ENCODE assay signal across 23 mouse cellular contexts in genomic region chr2:180198782-180199181, GRCm38 (mm10). TPM values are rescaled to one million over a fixed set of nuclear protein-coding genes. Genes with fewer than 3 reads are reported as not detected.
DNase-seq lines count a peak whose midpoint lies in the region; ATAC-seq and TF ChIP-seq lines count a peak whose summit lies in the region.
"Had no signal": no experiment of that assay in that cellular context is flagged by ENCODE, and none has a peak within 500 bp of the region (broad histone marks: within the 10 kb centered on the region; RNA-seq: fewer than 3 reads in every experiment).

No protein-coding gene starts in this region.

- no peak for ATAC-seq in G1E (ENCODE audit: extremely low read depth, insufficient number of reproducible peaks, low FRiP score, poor library complexity, severe bottlenecking)
- ATAC-seq: forebrain, embryonic 16.5 days; intestine, embryonic 15.5 days had no signal

- H3K4me1 ChIP-seq in G1E (ENCODE audit: insufficient read depth, low read depth, low read length): peaks cover 8% of the 10 kb centered on the region
- H3K4me1 ChIP-seq: embryonic facial prominence, embryonic 15.5 days; forebrain, embryonic 10.5 days; intestine, embryonic 15.5 days had no signal

- H3K4me3 ChIP-seq in G1E (ENCODE audit: low read depth, low read length): peak overlapping the region; percentile 7; the same call in 1 of the 2 replicates
- no peak overlapping the region for H3K4me3 ChIP-seq in myocyte
- H3K4me3 ChIP-seq: embryonic facial prominence, embryonic 15.5 days; erythroblast, embryonic 14.5 days; forebrain, embryonic 10.5 days; heart, embryonic 10.5 days; intestine, embryonic 15.5 days had no signal

- H3K4me2 ChIP-seq in myocyte (ENCODE audit: low read depth): no peak overlapping the region
- H3K4me2 ChIP-seq: embryonic facial prominence, embryonic 15.5 days; hindbrain, embryonic 14.5 days; intestine, embryonic 15.5 days had no signal

- H3ac ChIP-seq in myocyte (ENCODE audit: control insufficient read depth, insufficient read length): no peak overlapping the region

- DNase-seq in adrenal gland, postnatal 36 days: peak; percentile 28 to 47
- no peak for DNase-seq in adrenal gland, adult 8-10 months
- peak; percentile 53 for DNase-seq in gastrocnemius, postnatal 14 days
- DNase-seq in gastrocnemius, adult 8-10 months (ENCODE audit: low spot score in 2 of 2): no peak
- DNase-seq in G1E (ENCODE audit: low spot score): no peak
- DNase-seq in right cerebral cortex, postnatal 4 days: no peak
- DNase-seq: adrenal gland, postnatal 10 days; cerebellum, adult 11 months; cerebellum, adult 8-10 months; cerebellum, postnatal 14 days; embryo, embryonic 11 days; heart, adult 18-20 months; heart, postnatal 10 days; heart, postnatal 4 days; kidney, adult 18-20 months had no signal

- intact Hi-C loops in gastrocnemius, postnatal 14 days (cut with DNase I; ENCODE audit: low total_unique reads): no loop called here

- no peak for TF ChIP-seq POLR2A in myocyte (IDR thresholded peaks at IDR 0.05; ENCODE audit: insufficient read length, low read depth)

- H3K9me3 ChIP-seq in G1E (replicated peaks): no peaks in the 10 kb centered on the region
- H3K9me3 ChIP-seq: embryonic facial prominence, embryonic 15.5 days; forebrain, embryonic 10.5 days; heart, embryonic 10.5 days; intestine, embryonic 15.5 days had no signal

- H3K36me3 ChIP-seq in G1E (replicated peaks) (peaks cover 93% of the 10 kb centered on the region), myocyte (ENCODE audit: control insufficient read depth, insufficient read depth) (peaks cover 27% of the 10 kb centered on the region)

- H3K27me3 ChIP-seq in G1E (ENCODE audit: insufficient read depth, low read length) (no peaks in the 10 kb centered on the region), myocyte (ENCODE audit: control insufficient read depth, insufficient read depth, insufficient read length) (no peaks in the 10 kb centered on the region)
- H3K27me3 ChIP-seq: embryonic facial prominence, embryonic 15.5 days; intestine, embryonic 15.5 days had no signal

- no peak for TF ChIP-seq CTCF in G1E (IDR thresholded peaks at IDR 0.05; ENCODE audit: low read depth, low read length)

- no peaks in the 10 kb centered on the region for H3K79me2 ChIP-seq in myocyte (ENCODE audit: control insufficient read depth, insufficient read depth)

TF ChIP-seq in myocyte, 11 proteins besides CTCF, POLR2A, EP300 and RAD21:
- TF ChIP-seq E2F4 (IDR thresholded peaks at IDR 0.05; ENCODE audit: insufficient read depth) (no peak), MYOG (IDR thresholded peaks at IDR 0.05; ENCODE audit: control insufficient read depth in 1 of 3, insufficient read depth in 1 of 3, insufficient read length in 2 of 3, low read depth in 2 of 3) (peak in 2 of 3 experiments; percentile 76 to 86), POLR2AphosphoS2 (IDR thresholded peaks at IDR 0.05; ENCODE audit: insufficient read length, low read depth) (peak; percentile 29), TCF12 (IDR thresholded peaks at IDR 0.05; ENCODE audit: insufficient read depth, poor library complexity, severe bottlenecking) (no peak), MYOD1 (IDR thresholded peaks at IDR 0.05; ENCODE audit: control insufficient read depth in 1 of 3, insufficient read length in 2 of 3, low read depth in 2 of 3) (peak in 2 of 3 experiments; percentile 73 to 89), SRF (IDR thresholded peaks at IDR 0.05; ENCODE audit: control insufficient read depth, insufficient read length, low read depth) (no peak), TCF3 (IDR thresholded peaks at IDR 0.05; ENCODE audit: insufficient read length, low read depth) (peak; percentile 28)

RNA-seq across cellular contexts. Expression of gene Lama5, which starts 26.9 kb away (rescaled TPM):
- 10 to 100 TPM; 25.7 to 74.5 TPM for total RNA-seq in adrenal gland, postnatal 36 days (2021)
- total RNA-seq in adrenal gland, adult 8-10 months (2022): 10 to 100 TPM; 27.7 to 97.1 (median 46.8) TPM
- total RNA-seq in gastrocnemius, postnatal 14 days (2021): 10 to 100 TPM; 17.9 to 18.0 TPM
- total RNA-seq in gastrocnemius, adult 8-10 months (2022): 10 to 100 TPM; 10.8 to 16.5 (median 13.8) TPM
- 65.1 and 99.6 TPM in 2 replicates for total RNA-seq in G1E (2014; fragmentation: Nextera tagmentation)
- total RNA-seq in G1E (2017): 25.4 and 25.5 TPM in 2 replicates
- 64.8 and 69.2 TPM in 2 replicates for polyA plus RNA-seq in G1E (2012)
- polyA plus RNA-seq in myocyte (2012; fragmentation: generic; extraction: Trizol): 80.8 TPM

RNA-seq across cellular contexts. Expression of gene Adrm1, which starts 27.5 kb away (rescaled TPM):
- total RNA-seq in adrenal gland, postnatal 36 days (2021): 100 to 1,000 TPM; 148 to 182 TPM
- total RNA-seq in adrenal gland, adult 8-10 months (2022): 100 to 1,000 TPM; 158 to 178 (median 163) TPM
- total RNA-seq in gastrocnemius, postnatal 14 days (2021): 10 to 100 TPM; 95.7 to 97.3 TPM
- 100 to 1,000 TPM; 124 to 131 (median 129) TPM for total RNA-seq in gastrocnemius, adult 8-10 months (2022)
- 140 and 155 TPM in 2 replicates for total RNA-seq in G1E (2014; fragmentation: Nextera tagmentation)
- total RNA-seq in G1E (2017): 66.4 and 74.4 TPM in 2 replicates
- polyA plus RNA-seq in G1E (2012): 554 and 822 TPM in 2 replicates
- polyA plus RNA-seq in myocyte (2012; fragmentation: generic; extraction: Trizol): 188 TPM

RNA-seq across cellular contexts. Expression of gene Rps21, which starts 58.4 kb away (rescaled TPM):
- total RNA-seq in adrenal gland, postnatal 36 days (2021): 100 to 1,000 TPM; 736 to 838 TPM
- 1,000 to 10,000 TPM in 1 of 4 experiments, 100 to 1,000 TPM in 3; 772 to 1,010 (median 917) TPM for total RNA-seq in adrenal gland, adult 8-10 months (2022)
- 100 to 1,000 TPM; 456 to 506 TPM for total RNA-seq in gastrocnemius, postnatal 14 days (2021)
- 100 to 1,000 TPM; 348 to 580 (median 436) TPM for total RNA-seq in gastrocnemius, adult 8-10 months (2022)
- total RNA-seq in G1E (2014; fragmentation: Nextera tagmentation) (629 and 653 TPM in 2 replicates), G1E (2017) (2,631 and 2,791 TPM in 2 replicates)
- polyA plus RNA-seq in G1E (2012) (384 and 1,622 TPM in 2 replicates), myocyte (2012; fragmentation: generic; extraction: Trizol) (3,913 TPM)

Comparison
In these comparisons a context has a peak if more than half of its experiments do, and no peak if none do; other contexts are left out.
1. DNase-seq: peak in adrenal gland, postnatal 36 days (2 of 2) and gastrocnemius, postnatal 14 days (single experiment); none in adrenal gland, adult 8-10 months (single experiment), gastrocnemius, adult 8-10 months (0 of 2), G1E (single experiment) and right cerebral cortex, postnatal 4 days (single experiment).